Mouse (Mus musculus) lung, embryonic 14.5 days (tissue): Measurements from ENCODE around the gene P2ry14. TPM values are rescaled to one million over a fixed set of nuclear protein-coding genes. Genes with fewer than 3 reads are reported as not detected.

Experiments
- ATAC-seq: fragments of 200-750 bp; cut with Nextera tagmentation; 2 replicates; pipeline ENCODE4 v1.8.0; 2017; ENCODE audit warnings: mild to moderate bottlenecking, moderate TSS enrichment, moderate library complexity; ENCODE audit not compliant: insufficient read depth
- DNase-seq: peaks from one replicate; pipeline ENCODE4 v3.0.0-alpha.2; 2015
- H3K27ac ChIP-seq: fragments of 300-500 bp; sonication (generic); 2 replicates; pipeline ENCODE4 v1.5.1; 2014; ENCODE audit warnings: low read depth, mild to moderate bottlenecking, moderate library complexity
- H3K27me3 ChIP-seq: fragments of 300-500 bp; sonication (generic); 2 replicates; pipeline ENCODE4 v1.6.1; 2014; ENCODE audit warnings: low read length, control low read depth; ENCODE audit not compliant: insufficient read depth
- H3K36me3 ChIP-seq: fragments of 300-500 bp; sonication (generic); 2 replicates; pipeline ENCODE4 v1.6.1; 2014; ENCODE audit warnings: control low read depth; ENCODE audit not compliant: insufficient read depth
- H3K4me1 ChIP-seq: fragments of 300-500 bp; sonication (generic); 2 replicates; pipeline ENCODE4 v1.6.1; 2014; ENCODE audit warnings: antibody characterized with exemption, control low read depth; ENCODE audit not compliant: insufficient read depth
- H3K4me2 ChIP-seq: fragments of 300-500 bp; sonication (generic); 2 replicates; pipeline ENCODE4 v1.6.1; 2014; ENCODE audit warnings: mild to moderate bottlenecking
- H3K4me3 ChIP-seq: fragments of 300-500 bp; sonication (generic); 2 replicates; pipeline ENCODE4 v1.5.1; 2014; ENCODE audit warnings: low read depth, low read length
- H3K9ac ChIP-seq: fragments of 300-500 bp; sonication (generic); 2 replicates; pipeline ENCODE4 v1.6.1; 2014
- H3K9me3 ChIP-seq: fragments of 300-500 bp; sonication (generic); 2 replicates; pipeline ENCODE4 v1.6.1; 2016; ENCODE audit warnings: low read depth, low read length, control low read depth
- CTCF ChIP-seq: IDR thresholded peaks from 2 replicates; pipeline ENCODE4 v1.5.1; 2016; ENCODE audit warnings: antibody characterized with exemption, low read depth
- WGBS: fragments of 180-500 bp; shearing (Covaris S2); extraction: QIAGEN DNeasy Blood & Tissue Kit; methylation state at CpG from one replicate; pipeline ENCODE4 v1.1.7; 2014; 5-methylcytosine and 5-hydroxymethylcytosine counted together
- polyA plus RNA-seq: library from polyadenylated mRNA; unstranded; fragments of >200 nt; fragmentation: Nextera tagmentation; extraction: Ambion mirVana; gene quantifications from 2 replicates; pipeline ENCODE4 v1.2.1, GENCODE M21; 2014

P2ry14 gene
- polyA plus RNA-seq: 11.7 and 14.7 TPM in 2 replicates

- ATAC-seq (no peak), DNase-seq (no peak)
- no peaks in the 10 kb centered on the region for H3K27me3 ChIP-seq
- no peaks in the 10 kb centered on the region for H3K4me1 ChIP-seq
- H3K36me3 ChIP-seq: no peaks in the 10 kb centered on the region
- no peak within 1 kb of the TSS for H3K9ac ChIP-seq
- 63% methylated on average over 5 of the region's 5 CpGs for WGBS
- H3K9me3 ChIP-seq: no peaks in the 10 kb centered on the region
- H3K4me2 ChIP-seq: no peak within 1 kb of the TSS
- no peak within 1 kb of the TSS for H3K27ac ChIP-seq
- no peak within 1 kb of the TSS for H3K4me3 ChIP-seq
- no peak for TF ChIP-seq CTCF
Measured at GRCm38 (mm10) chr3:59153424-59153823, at the start of gene P2ry14. P2ry14 (minus strand) TSS chr3:59153618.

- H3K4me1 ChIP-seq: no peaks in the 10 kb centered on the region
- H3K4me2 ChIP-seq: no peak overlapping the region
- no peak for ATAC-seq
- WGBS: 57% methylated on average over 4 of the region's 4 CpGs
- no peak for TF ChIP-seq CTCF
- H3K36me3 ChIP-seq: no peaks in the 10 kb centered on the region
- DNase-seq: no peak
- no peaks in the 10 kb centered on the region for H3K27me3 ChIP-seq
- H3K9ac ChIP-seq: no peak overlapping the region
- no peaks in the 10 kb centered on the region for H3K9me3 ChIP-seq
- no peak overlapping the region for H3K27ac ChIP-seq
- no peak overlapping the region for H3K4me3 ChIP-seq
Measured at GRCm38 (mm10) chr3:59197329-59197948, 44.0 kb upstream of the P2ry14 start.

GRCm38 (mm10) chr3:59194938-59195337, 41.5 kb upstream of the P2ry14 start, which contains the start of gene Gpr87:
Gpr87 (minus strand) TSS chr3:59195104.
- no peak within 1 kb of the TSS for H3K4me3 ChIP-seq
- DNase-seq: no peak
- H3K4me1 ChIP-seq: no peaks in the 10 kb centered on the region
- no peak for ATAC-seq
- H3K36me3 ChIP-seq: no peaks in the 10 kb centered on the region
- H3K27me3 ChIP-seq: no peaks in the 10 kb centered on the region
- 81% methylated on average over 7 of the region's 7 CpGs for WGBS
- no peak for TF ChIP-seq CTCF
- H3K27ac ChIP-seq: no peak within 1 kb of the TSS
- H3K4me2 ChIP-seq: no peak within 1 kb of the TSS
- H3K9ac ChIP-seq: no peak within 1 kb of the TSS
- no peaks in the 10 kb centered on the region for H3K9me3 ChIP-seq

GRCm38 (mm10) chr3:59194099-59194498, 40.7 kb upstream of the P2ry14 start:
- Histone ChIP-seq H3K27me3 (no peaks in the 10 kb centered on the region), H3K4me2 (no peak overlapping the region), H3K4me3 (no peak overlapping the region), H3K27ac (no peak overlapping the region), H3K36me3 (no peaks in the 10 kb centered on the region), H3K9ac (no peak overlapping the region), H3K9me3 (no peaks in the 10 kb centered on the region), H3K4me1 (no peaks in the 10 kb centered on the region)
- 90% methylated on average over 7 of the region's 7 CpGs for WGBS
- DNase-seq (no peak), ATAC-seq (no peak)
- no peak for TF ChIP-seq CTCF

- no peak for TF ChIP-seq CTCF
- WGBS: 94% methylated on average over 6 of the region's 6 CpGs
- no peak overlapping the region for H3K27ac ChIP-seq
- H3K9me3 ChIP-seq: no peaks in the 10 kb centered on the region
- no peak overlapping the region for H3K4me2 ChIP-seq
- no peaks in the 10 kb centered on the region for H3K4me1 ChIP-seq
- no peaks in the 10 kb centered on the region for H3K36me3 ChIP-seq
- DNase-seq: no peak
- H3K4me3 ChIP-seq: no peak overlapping the region
- no peaks in the 10 kb centered on the region for H3K27me3 ChIP-seq
- no peak for ATAC-seq
- no peak overlapping the region for H3K9ac ChIP-seq
Measured at GRCm38 (mm10) chr3:59191674-59192073, 38.3 kb upstream of the P2ry14 start.

GRCm38 (mm10) chr3:59187336-59187735, 33.9 kb upstream of the P2ry14 start:
- H3K4me2 ChIP-seq: no peak overlapping the region
- 69% methylated on average over 4 of the region's 4 CpGs for WGBS
- no peak for ATAC-seq
- no peak overlapping the region for H3K9ac ChIP-seq
- no peaks in the 10 kb centered on the region for H3K4me1 ChIP-seq
- no peak overlapping the region for H3K4me3 ChIP-seq
- no peak for TF ChIP-seq CTCF
- H3K9me3 ChIP-seq: no peaks in the 10 kb centered on the region
- H3K36me3 ChIP-seq: no peaks in the 10 kb centered on the region
- no peak for DNase-seq
- no peaks in the 10 kb centered on the region for H3K27me3 ChIP-seq
- H3K27ac ChIP-seq: no peak overlapping the region

- DNase-seq (no peak), ATAC-seq (no peak)
- Histone ChIP-seq H3K4me3 (no peak overlapping the region), H3K4me1 (no peaks in the 10 kb centered on the region), H3K4me2 (no peak overlapping the region), H3K27me3 (no peaks in the 10 kb centered on the region), H3K9me3 (no peaks in the 10 kb centered on the region), H3K27ac (no peak overlapping the region), H3K9ac (no peak overlapping the region), H3K36me3 (no peaks in the 10 kb centered on the region)
- WGBS: 51% methylated on average over 4 of the region's 4 CpGs
- no peak for TF ChIP-seq CTCF
Measured at GRCm38 (mm10) chr3:59185662-59186061, 32.2 kb upstream of the P2ry14 start.
